Mouse (Mus musculus): Measurements from ENCODE around the gene Mgarp.
"Not testable (repeated sequence)": the region's sequence is repeated elsewhere in the genome, so short reads cannot be mapped to it uniquely, and the experiment has no call there.

The Mgarp gene

GRCm38 (mm10) chr3:51396219-51397068 lies at the start of gene Mgarp:
Gene Mgarp (minus strand): TSS chr3:51396738.
- peak; percentile 57 for DNase-seq

- DNase-seq, result no peak
These were observed 38.5 kb upstream of the Mgarp start for GRCm38 (mm10) chr3:51434871-51435595.

- not testable (repeated sequence) for DNase-seq
These were observed 37.8 kb upstream of the Mgarp start for GRCm38 (mm10) chr3:51434364-51434763.

GRCm38 (mm10) chr3:51425394-51425793 lies 28.9 kb upstream of the Mgarp start:
- DNase-seq, result no peak

GRCm38 (mm10) chr3:51421921-51422320 lies 25.4 kb upstream of the Mgarp start:
- no peak for DNase-seq

GRCm38 (mm10) chr3:51417966-51418365 lies 21.4 kb upstream of the Mgarp start:
- DNase-seq, result peak; percentile 37

- no peak for DNase-seq
These were observed 20.9 kb upstream of the Mgarp start for GRCm38 (mm10) chr3:51417485-51417884.

GRCm38 (mm10) chr3:51417135-51417458 lies 20.6 kb upstream of the Mgarp start:
- DNase-seq, result no peak

- DNase-seq, result peak; percentile 43
These were observed 20.0 kb upstream of the Mgarp start for GRCm38 (mm10) chr3:51416364-51417134.

- no peak for DNase-seq
These were observed 19.5 kb upstream of the Mgarp start for GRCm38 (mm10) chr3:51416073-51416363.

GRCm38 (mm10) chr3:51415098-51416072 lies 18.8 kb upstream of the Mgarp start, which contains the start of gene Naa15:
Gene Naa15 (plus strand): TSS chr3:51415148.
- DNase-seq, result peak; percentile 96

- no peak for DNase-seq
These were observed 16.7 kb upstream of the Mgarp start for GRCm38 (mm10) chr3:51413276-51413675.

- DNase-seq, result peak; percentile 64
These were observed 15.9 kb upstream of the Mgarp start for GRCm38 (mm10) chr3:51412457-51412856.

GRCm38 (mm10) chr3:51408561-51409183 lies 12.1 kb upstream of the Mgarp start, which contains the start of gene Ndufc1:
Gene Ndufc1 (minus strand): TSS chr3:51408988.
- peak; percentile 97 for DNase-seq

GRCm38 (mm10) chr3:51407870-51408560 lies 11.5 kb upstream of the Mgarp start:
- no peak for DNase-seq

- no peak for DNase-seq
These were observed 6.1 kb upstream of the Mgarp start for GRCm38 (mm10) chr3:51402628-51403027.

- DNase-seq, result not testable (repeated sequence)
These were observed 5.5 kb upstream of the Mgarp start for GRCm38 (mm10) chr3:51402054-51402453.

GRCm38 (mm10) chr3:51400682-51401081 lies 4.1 kb upstream of the Mgarp start:
- DNase-seq, result no peak

GRCm38 (mm10) chr3:51399531-51399930 lies 3.0 kb upstream of the Mgarp start:
- DNase-seq, result no peak

- DNase-seq, result no peak
These were observed 2.1 kb upstream of the Mgarp start for GRCm38 (mm10) chr3:51398667-51399066.

GRCm38 (mm10) chr3:51397700-51398299 lies 1.3 kb upstream of the Mgarp start:
- DNase-seq, result no peak

Measured in kidney, adult 9 months (tissue).